Comparison of ENCODE assay signal across 10 mouse cellular contexts in the genomic region with DNA sequence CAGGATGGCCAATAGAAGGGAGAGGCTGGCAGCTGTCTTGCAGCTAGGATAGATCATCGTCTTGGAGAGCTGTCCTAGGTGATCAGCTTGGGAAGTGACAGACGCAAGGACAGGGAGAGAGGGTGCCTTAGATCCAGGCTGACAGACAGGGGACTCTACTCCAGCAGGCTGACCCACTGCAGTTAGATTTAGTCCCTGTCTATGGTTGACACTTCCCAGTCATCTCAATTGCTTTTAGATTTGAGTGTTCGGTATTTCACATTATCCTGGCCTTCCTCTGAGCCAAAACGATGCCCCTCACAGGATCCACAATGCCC. TPM values are rescaled to one million over a fixed set of nuclear protein-coding genes. Genes with fewer than 3 reads are reported as not detected.
DNase-seq lines count a peak whose midpoint lies in the region; ATAC-seq and TF ChIP-seq lines count a peak whose summit lies in the region.
"Had no signal": no experiment of that assay in that cellular context is flagged by ENCODE, and none has a peak within 500 bp of the region (broad histone marks: within the 10 kb centered on the region; RNA-seq: fewer than 3 reads in every experiment).

No protein-coding gene starts in this region.

- no peak for TF ChIP-seq CTCF in cerebellum, adult 2 months (IDR thresholded peaks at IDR 0.05; ENCODE audit: borderline replicate concordance, insufficient read depth, low read depth, low read length)

- no peaks in the 10 kb centered on the region for H3K4me1 ChIP-seq in cerebellum, adult 2 months (ENCODE audit: control insufficient read depth, insufficient read depth, low read length)
- H3K4me1 ChIP-seq in lung, embryonic 16.5 days (replicated peaks; ENCODE audit: control insufficient read depth, insufficient read depth, low read length), result 0 out of 2 replicates have a peak, but pooled peaks cover 4% of the 10 kb centered on the region

- DNase-seq in cerebellum, adult 2 months, result no peak
- DNase-seq in lung, postnatal 4 days, result no peak
- DNase-seq in adipocyte (ENCODE audit: low spot score), result no peak
- no peak for DNase-seq in adrenal gland, adult 18-20 months (ENCODE audit: low spot score in 2 of 2)
- no peak for DNase-seq in natural killer cell, adult 2 months (ENCODE audit: low spot score in 2 of 2)

- no peaks in the 10 kb centered on the region for H3K9me3 ChIP-seq in lung, embryonic 16.5 days (ENCODE audit: control insufficient read depth, low read length)

- H3K27me3 ChIP-seq in cerebellum, adult 2 months (ENCODE audit: control insufficient read depth, insufficient read depth, low read length), result no peaks in the 10 kb centered on the region
- peaks cover 4% of the 10 kb centered on the region for H3K27me3 ChIP-seq in lung, embryonic 16.5 days (ENCODE audit: control insufficient read depth, insufficient read depth, low read depth, low read length)

- H3K36me3 ChIP-seq in lung, embryonic 16.5 days (ENCODE audit: control insufficient read depth, insufficient read depth, low read length), result no peaks in the 10 kb centered on the region

- no peak overlapping the region for H3K27ac ChIP-seq in cerebellum, adult 2 months (ENCODE audit: insufficient read depth, low read length)
- H3K27ac ChIP-seq in lung, embryonic 16.5 days (ENCODE audit: low read length), result no peak overlapping the region

- TF ChIP-seq POLR2A in cerebellum, adult 2 months (IDR thresholded peaks at IDR 0.05; ENCODE audit: borderline replicate concordance, insufficient read depth, low read length), result no peak

- no peak for ATAC-seq in cerebellum, adult (ENCODE audit: insufficient number of reproducible peaks, low FRiP score, low TSS enrichment)
- ATAC-seq in lung, embryonic 16.5 days (ENCODE audit: low read depth), result no peak; the same call in 1 of the 2 replicates
- peak; percentile 22 for ATAC-seq in megakaryocyte, adult 5-6 weeks (ENCODE audit: poor library complexity, severe bottlenecking)

- no peak overlapping the region for H3K9ac ChIP-seq in lung, embryonic 16.5 days (ENCODE audit: low read length)

- 33% methylated on average over 4 of the region's 4 CpGs for WGBS in cerebellum, adult 2 months
- WGBS in lung, embryonic 16.5 days, result 52% methylated on average over 4 of the region's 4 CpGs

- peak overlapping the region; percentile 1 for H3K4me3 ChIP-seq in cerebellum, adult 2 months (replicated peaks; ENCODE audit: insufficient read depth, low read depth, low read length)
- H3K4me3 ChIP-seq in lung, embryonic 16.5 days (ENCODE audit: low read length), result no peak overlapping the region

- peak overlapping the region; percentile 50 for H3K4me2 ChIP-seq in lung, embryonic 16.5 days (ENCODE audit: low read depth, low read length)

RNA-seq across cellular contexts. Expression of a gene that starts 39.6 kb away (rescaled TPM):
- not detected in 2 replicates for polyA plus RNA-seq in cerebellum, adult 2 months (2012; rRNA removed)
- polyA plus RNA-seq in lung, embryonic 16.5 days (2015; fragmentation: Nextera tagmentation; extraction: Ambion mirVana), result not detected in 2 replicates
- total RNA-seq in megakaryocyte, adult 5-6 weeks (2015), result not detected in 2 replicates
- not detected in 2 replicates for total RNA-seq in megakaryocyte, adult 5-6 weeks (2017)
- not detected for total RNA-seq in adrenal gland, adult 18-20 months (2021)
- polyA plus RNA-seq: kidney, adult 2 months; liver, embryonic 16.5 days had no signal

RNA-seq across cellular contexts. Expression of a gene that starts 40.2 kb away (rescaled TPM):
- polyA plus RNA-seq in cerebellum, adult 2 months (2012; rRNA removed), result 80.4 and 83.9 TPM in 2 replicates
- polyA plus RNA-seq in lung, embryonic 16.5 days (2015; fragmentation: Nextera tagmentation; extraction: Ambion mirVana), result 39.4 and 44.0 TPM in 2 replicates
- total RNA-seq in megakaryocyte, adult 5-6 weeks (2015), result 39.6 and 44.8 TPM in 2 replicates
- total RNA-seq in megakaryocyte, adult 5-6 weeks (2017), result 47.6 and 55.2 TPM in 2 replicates
- total RNA-seq in adrenal gland, adult 18-20 months (2021), result 10 to 100 TPM; 87.7 to 97.9 TPM

RNA-seq across cellular contexts. Expression of a gene that starts 52.8 kb away (rescaled TPM):
- 14.9 and 23.3 TPM in 2 replicates for polyA plus RNA-seq in cerebellum, adult 2 months (2012; rRNA removed)
- 69.4 and 80.6 TPM in 2 replicates for polyA plus RNA-seq in lung, embryonic 16.5 days (2015; fragmentation: Nextera tagmentation; extraction: Ambion mirVana)
- 24.5 and 29.8 TPM in 2 replicates for total RNA-seq in megakaryocyte, adult 5-6 weeks (2015)
- total RNA-seq in megakaryocyte, adult 5-6 weeks (2017), result 12.5 and 17.8 TPM in 2 replicates
- 10 to 100 TPM; 40.4 to 56.8 TPM for total RNA-seq in adrenal gland, adult 18-20 months (2021)
